In genomic region chr11:97829913-97830476, GRCm38 (mm10) we compare ENCODE assay signal across 15 mouse cellular contexts. TPM values are rescaled to one million over a fixed set of nuclear protein-coding genes. Genes with fewer than 3 reads are reported as not detected.
A peak's percentile ranks its signal among the peaks of the same experiment; 100 is the strongest.
DNase-seq lines count a peak whose midpoint lies in the region; ATAC-seq lines count a peak whose summit lies in the region.
"Had no signal": no experiment of that assay in that cellular context is flagged by ENCODE, and none has a peak within 500 bp of the region (broad histone marks: within the 10 kb centered on the region; RNA-seq: fewer than 3 reads in every experiment).

No protein-coding gene starts in this region.

- no peak overlapping the region for H3K4me3 ChIP-seq in liver, embryonic 11.5 days (ENCODE audit: low read depth, low read length)
- H3K4me3 ChIP-seq: limb, embryonic 13.5 days; stomach, embryonic 15.5 days had no signal

- ATAC-seq in liver, embryonic 11.5 days (replicated peaks; ENCODE audit: low FRiP score): no peak
- peak; percentile 80 for ATAC-seq in granulocyte monocyte progenitor cell, adult 5-6 weeks (replicated peaks; ENCODE audit: poor library complexity, severe bottlenecking)
- peak; percentile 76 for ATAC-seq in neutrophil, adult 5-6 weeks (ENCODE audit: extremely low read depth, insufficient number of reproducible peaks, low FRiP score, poor library complexity, severe bottlenecking)

- H3K36me3 ChIP-seq in liver, embryonic 11.5 days (ENCODE audit: control insufficient read depth, insufficient read depth, low read length): peaks cover 15% of the 10 kb centered on the region

- H3K9ac ChIP-seq in liver, embryonic 11.5 days (ENCODE audit: low read depth, low read length): no peak overlapping the region
- H3K9ac ChIP-seq: limb, embryonic 13.5 days; stomach, embryonic 15.5 days had no signal

- DNase-seq in cerebellum, adult 11 months: peak; percentile 6
- DNase-seq in cerebellum, adult 9-10 months: no peak
- peak; percentile 47 for DNase-seq in liver
- no peak for DNase-seq in liver, embryonic 11.5 days (ENCODE audit: low spot score)
- DNase-seq in urinary bladder, postnatal 36 days (ENCODE audit: low spot score in 2 of 2): no peak
- no peak for DNase-seq in frontal cortex, postnatal 14 days (ENCODE audit: low spot score in 2 of 2)
- DNase-seq: adrenal gland, postnatal 10 days; embryo, embryonic 11 days; gastrocnemius, postnatal 36 days; kidney, adult 18-20 months had no signal

- peaks cover 11% of the 10 kb centered on the region; the same call in 1 of the 2 replicates for H3K4me1 ChIP-seq in liver, embryonic 11.5 days (replicated peaks; ENCODE audit: control insufficient read depth, insufficient read depth, low read length)
- H3K4me1 ChIP-seq: limb, embryonic 13.5 days had no signal

- no peaks in the 10 kb centered on the region for H3K9me3 ChIP-seq in liver, embryonic 11.5 days (ENCODE audit: control insufficient read depth, low read length)
- H3K9me3 ChIP-seq: limb, embryonic 13.5 days; stomach, embryonic 15.5 days had no signal

- H3K27me3 ChIP-seq in liver, embryonic 11.5 days (replicated peaks; ENCODE audit: control insufficient read depth, insufficient read depth, low read length): no peaks in the 10 kb centered on the region
- H3K27me3 ChIP-seq: limb, embryonic 13.5 days; stomach, embryonic 15.5 days had no signal

- WGBS in liver, embryonic 11.5 days: 52% methylated on average over 12 of the region's 12 CpGs

- H3K27ac ChIP-seq in liver, embryonic 11.5 days (ENCODE audit: low read depth, low read length): no peak overlapping the region
- H3K27ac ChIP-seq: limb, embryonic 13.5 days; stomach, embryonic 15.5 days had no signal

- no peak overlapping the region for H3K4me2 ChIP-seq in liver, embryonic 11.5 days
- H3K4me2 ChIP-seq: limb, embryonic 13.5 days; stomach, embryonic 15.5 days had no signal

RNA-seq across cellular contexts. Expression of gene B230217C12Rik, which starts 10.6 kb away (rescaled TPM):
- 3.7 and 5.4 TPM in 2 replicates for polyA plus RNA-seq in liver, embryonic 11.5 days (2014; fragmentation: Nextera tagmentation; extraction: Ambion mirVana)
- total RNA-seq in granulocyte monocyte progenitor cell, adult 5-6 weeks (2014; fragmentation: Nextera tagmentation): 3.8 TPM in 1 of 2 replicates, not detected in the other
- 1.3 TPM in 1 of 2 replicates, not detected in the other for total RNA-seq in granulocyte monocyte progenitor cell, adult 5-6 weeks (2017)
- 0.47 and 1.2 TPM in 2 replicates for total RNA-seq in neutrophil, adult 5-6 weeks (2017)

RNA-seq across cellular contexts. Expression of gene Lasp1, which starts 31.2 kb away (rescaled TPM):
- polyA plus RNA-seq in liver, embryonic 11.5 days (2014; fragmentation: Nextera tagmentation; extraction: Ambion mirVana): 54.7 and 55.3 TPM in 2 replicates
- 60.5 and 60.7 TPM in 2 replicates for total RNA-seq in granulocyte monocyte progenitor cell, adult 5-6 weeks (2014; fragmentation: Nextera tagmentation)
- 92.5 and 124 TPM in 2 replicates for total RNA-seq in granulocyte monocyte progenitor cell, adult 5-6 weeks (2017)
- total RNA-seq in neutrophil, adult 5-6 weeks (2017): 257 and 315 TPM in 2 replicates

RNA-seq across cellular contexts. Expression of gene Rpl23, which starts 47.8 kb away (rescaled TPM):
- polyA plus RNA-seq in liver, embryonic 11.5 days (2014; fragmentation: Nextera tagmentation; extraction: Ambion mirVana): 756 and 842 TPM in 2 replicates
- total RNA-seq in granulocyte monocyte progenitor cell, adult 5-6 weeks (2014; fragmentation: Nextera tagmentation): 2,177 and 2,335 TPM in 2 replicates
- total RNA-seq in granulocyte monocyte progenitor cell, adult 5-6 weeks (2017): 2,263 and 3,329 TPM in 2 replicates
- 1,248 and 1,304 TPM in 2 replicates for total RNA-seq in neutrophil, adult 5-6 weeks (2017)

RNA-seq across cellular contexts. Expression of gene Fbxo47, which starts 54.0 kb away (rescaled TPM):
- 1.1 TPM in 2 replicates for polyA plus RNA-seq in liver, embryonic 11.5 days (2014; fragmentation: Nextera tagmentation; extraction: Ambion mirVana)
- not detected in 2 replicates for total RNA-seq in granulocyte monocyte progenitor cell, adult 5-6 weeks (2014; fragmentation: Nextera tagmentation)
- total RNA-seq in granulocyte monocyte progenitor cell, adult 5-6 weeks (2017): 2.0 and 2.2 TPM in 2 replicates
- 1.0 and 2.3 TPM in 2 replicates for total RNA-seq in neutrophil, adult 5-6 weeks (2017)
- total RNA-seq: gastrocnemius, postnatal 36 days had no signal

RNA-seq across cellular contexts. Expression of gene 1700001P01Rik, which starts 54.3 kb away (rescaled TPM):
- 0.64 TPM in 1 of 2 replicates, not detected in the other for polyA plus RNA-seq in liver, embryonic 11.5 days (2014; fragmentation: Nextera tagmentation; extraction: Ambion mirVana)
- not detected in 2 replicates for total RNA-seq in granulocyte monocyte progenitor cell, adult 5-6 weeks (2014; fragmentation: Nextera tagmentation)
- total RNA-seq in granulocyte monocyte progenitor cell, adult 5-6 weeks (2017): not detected in 2 replicates
- total RNA-seq in neutrophil, adult 5-6 weeks (2017): 0.81 and 2.7 TPM in 2 replicates
- total RNA-seq: gastrocnemius, postnatal 36 days had no signal
- polyA plus RNA-seq: neural tube, embryonic 11.5 days had no signal

Comparison
In these comparisons a context has a peak if more than half of its experiments do, and no peak if none do; other contexts are left out.
1. DNase-seq: peak in cerebellum, adult 11 months (single experiment) and liver (single experiment); none in cerebellum, adult 9-10 months (single experiment), liver, embryonic 11.5 days (single experiment), urinary bladder, postnatal 36 days (0 of 2) and frontal cortex, postnatal 14 days (0 of 2).